Mouse (Mus musculus) kidney, adult 2 months (tissue): ENCODE data around the gene Rnf216.

Experiments used
- CTCF ChIP-seq: fragments of 200-500 bp; conservative IDR thresholded peaks from 2 replicates; pipeline ENCODE4 v1.5.1; 2011; ENCODE audit warnings: low read depth, mild to moderate bottlenecking, control low read depth, low read length, moderate library complexity, mixed read lengths; ENCODE audit not compliant: insufficient read depth, insufficient read length
- POLR2A ChIP-seq: fragments of 200-500 bp; IDR thresholded peaks from one replicate; pipeline ENCODE4 v1.6.1; 2011; ENCODE audit warnings: low read depth, low read length, control low read depth

DNA sequence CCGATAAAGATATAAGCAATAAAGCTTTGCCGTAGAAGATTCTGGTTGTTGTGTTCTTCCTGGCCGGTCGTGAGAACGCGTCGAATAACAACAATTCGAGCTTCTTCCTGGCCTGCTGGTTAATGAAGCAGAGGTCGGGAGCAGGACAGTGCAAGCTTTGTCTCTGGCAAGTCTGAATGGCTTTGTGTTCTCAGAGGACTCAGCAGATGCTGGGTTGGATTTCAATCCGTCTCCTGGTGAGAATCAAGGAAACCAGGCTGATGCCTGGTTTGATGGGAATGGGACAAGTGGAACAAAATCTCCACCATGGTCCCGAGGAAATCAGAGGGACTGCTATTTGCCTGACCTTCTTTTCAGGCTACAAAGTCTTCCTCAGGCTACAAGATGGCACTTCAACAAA is 103.4 kb downstream of the Rnf216 start:
- TF ChIP-seq POLR2A (no peak), CTCF (no peak)
